Mouse (Mus musculus) liver, adult 2 months (tissue): ENCODE data around the gene H6pd.

Source experiments
- CTCF ChIP-seq: fragments of 200-500 bp; IDR thresholded peaks from 2 replicates; pipeline ENCODE4 v1.5.1; 2011; ENCODE audit warnings: low read depth, low read length, control low read depth
- POLR2A ChIP-seq: fragments of 200-500 bp; IDR thresholded peaks from 2 replicates; pipeline ENCODE4 v1.6.1; 2011; ENCODE audit warnings: low read length, control low read depth; ENCODE audit not compliant: insufficient read depth; ENCODE audit errors: extremely low read depth

- TF ChIP-seq CTCF (no peak), POLR2A (no peak)
Observed at GRCm38 (mm10) chr4:149938701-149939100, 70.1 kb downstream of the H6pd start.
